Mouse (Mus musculus) cerebellum, postnatal 4 days (tissue): ENCODE measurements around the gene Clk3.
A peak's percentile ranks its signal among the peaks of the same experiment; 100 is the strongest.

ENCODE experiments used
- DNase-seq, 2 experiments: peaks; one replicate each; pipeline ENCODE4 v3.0.0; 2022; ENCODE audit warnings: low spot score in 2 of 2, mixed read lengths in 1 of 2

Clk3 gene

DNA sequence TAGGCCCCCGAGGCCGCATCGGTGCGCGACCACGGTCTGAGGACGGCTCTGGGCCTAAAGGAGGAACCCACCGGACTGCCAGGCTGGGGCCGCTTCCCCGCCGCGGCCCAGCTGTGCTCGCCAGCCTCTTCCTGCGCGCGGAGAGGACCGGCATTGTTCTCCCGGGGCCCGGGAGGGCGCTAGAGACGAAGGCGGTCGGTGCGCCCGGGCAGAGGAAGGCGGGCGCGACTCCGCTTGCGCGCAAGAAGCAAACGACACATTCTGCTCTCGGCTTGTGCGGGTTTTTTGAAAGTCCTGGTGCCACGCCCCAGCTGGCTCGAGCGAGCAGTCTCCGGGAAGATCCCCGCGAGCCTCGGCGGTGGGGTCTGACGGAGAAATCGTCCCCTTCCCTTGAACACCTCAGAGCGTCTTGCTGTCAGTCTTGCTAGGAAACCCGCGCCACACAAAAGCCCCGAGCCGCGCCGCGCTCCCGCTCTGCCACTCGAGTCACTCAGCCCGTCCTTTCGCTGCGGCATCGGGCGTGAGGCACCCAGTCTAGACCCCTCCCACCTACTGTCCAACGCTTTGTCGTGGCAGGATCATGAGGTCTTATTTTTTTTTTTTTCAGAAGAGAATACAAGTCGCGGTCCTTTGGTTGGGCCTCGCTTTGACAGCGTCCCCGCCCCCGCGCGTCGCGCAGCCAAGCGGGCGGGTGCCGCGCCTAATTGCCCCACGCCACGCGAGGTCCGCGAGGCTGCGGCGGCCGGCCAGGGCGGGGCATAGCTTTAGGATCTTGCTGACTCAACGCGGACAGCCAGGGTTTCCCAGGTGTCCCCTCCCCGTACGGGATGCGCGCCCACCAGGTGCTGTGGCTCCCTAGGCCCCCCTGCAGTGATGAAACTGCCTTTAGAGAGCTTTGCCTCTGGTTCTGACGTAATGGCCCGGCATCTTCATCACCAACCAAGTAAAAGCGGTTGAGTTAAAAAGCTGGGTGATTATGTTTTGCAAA, at the start of gene Clk3:
Gene Clk3, minus strand, starts transcription at position 497 of the 988 bp plus-strand sequence.
- DNase-seq, result peak; percentile 45 to 48

DNA sequence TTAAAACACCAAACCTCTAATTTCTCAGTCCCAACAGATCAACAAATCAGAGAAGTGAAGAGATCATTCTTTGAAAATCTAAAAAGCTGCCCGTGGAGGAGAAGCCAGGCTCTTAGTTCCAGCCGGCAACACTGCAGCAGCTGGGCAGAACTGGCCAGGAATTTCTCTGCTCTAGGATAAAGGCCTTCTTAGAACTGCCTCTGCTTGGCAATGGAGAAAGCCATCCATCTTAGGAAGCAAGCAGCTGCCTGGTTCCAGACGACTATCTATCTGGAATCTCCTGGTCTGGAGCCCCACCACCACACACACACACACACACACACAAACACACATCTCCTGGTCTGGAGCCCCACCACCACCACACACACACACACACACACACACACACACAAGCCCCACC, 49.2 kb upstream of the Clk3 start:
- no peak for DNase-seq

GRCm38 (mm10) chr9:57814014-57814413, 48.4 kb upstream of the Clk3 start:
- DNase-seq, result no peak

DNA sequence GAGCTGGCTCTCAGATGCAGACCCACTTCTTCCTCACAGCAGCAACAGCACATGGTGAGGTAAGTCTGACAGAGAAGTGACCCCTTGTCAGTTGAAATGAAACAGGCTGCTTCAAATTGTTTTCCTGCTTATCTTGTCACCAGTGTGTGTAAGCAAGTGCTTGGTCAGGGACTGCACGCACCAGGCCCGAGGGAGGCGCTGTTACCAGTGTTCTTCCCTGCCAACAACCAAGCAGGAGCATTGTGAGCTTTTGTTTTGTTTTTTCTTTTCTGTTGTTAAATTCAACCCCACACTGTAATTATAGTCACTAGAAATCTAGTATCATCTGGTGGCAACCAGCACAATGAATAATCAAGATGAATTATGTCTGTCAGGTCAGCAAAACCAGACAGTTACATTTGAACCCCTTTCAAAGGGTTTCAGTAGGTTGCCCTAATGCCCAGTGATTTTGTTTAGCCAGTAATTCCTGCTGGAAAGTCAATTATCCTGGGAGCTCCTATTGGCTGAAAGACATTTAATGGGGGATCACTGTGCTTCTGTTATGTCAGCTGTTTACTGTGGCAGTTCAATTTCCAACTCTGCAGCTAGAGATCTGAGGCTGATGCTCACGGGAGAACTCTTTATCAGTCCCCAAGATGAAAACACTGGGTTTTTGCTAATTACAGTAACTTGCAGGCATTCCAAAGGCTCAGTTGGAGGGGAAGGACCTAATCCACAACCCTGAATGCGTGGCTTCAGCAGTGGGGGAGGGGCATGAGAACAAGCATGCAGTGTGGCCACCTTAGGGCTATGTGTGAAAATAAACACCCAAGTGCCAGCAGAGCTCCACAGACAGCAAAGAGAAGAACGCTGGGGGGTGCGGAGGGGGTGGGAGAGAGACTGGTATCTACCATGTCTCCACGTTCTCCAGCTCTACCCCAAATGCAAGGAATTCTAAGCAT, 46.4 kb upstream of the Clk3 start:
- DNase-seq, result no peak

DNA sequence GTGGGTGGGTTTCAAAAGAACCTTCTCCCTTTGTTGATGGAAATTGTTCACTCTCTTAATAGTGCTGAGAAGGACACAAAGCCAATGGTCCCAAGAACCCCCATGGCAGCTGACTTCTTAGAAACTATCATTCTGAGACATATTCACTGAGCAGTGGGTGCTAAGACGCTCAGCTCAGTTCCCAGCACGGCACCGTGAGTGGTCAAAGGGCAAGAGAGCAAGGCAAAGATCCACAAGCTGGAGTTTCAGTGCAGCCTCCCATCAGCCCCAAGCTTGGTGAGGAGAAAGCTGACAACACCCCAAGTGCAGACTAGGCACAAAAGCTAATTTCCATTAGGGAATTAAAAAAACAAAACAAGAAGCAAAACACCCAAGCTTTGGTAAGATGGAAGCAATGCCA, 45.0 kb upstream of the Clk3 start:
- DNase-seq, result no peak

GRCm38 (mm10) chr9:57808771-57809310, 43.2 kb upstream of the Clk3 start:
- no peak for DNase-seq

- DNase-seq, result no peak
These were observed 41.6 kb upstream of the Clk3 start for GRCm38 (mm10) chr9:57807174-57807651.

- DNase-seq, result no peak
These were observed 40.4 kb upstream of the Clk3 start for GRCm38 (mm10) chr9:57806066-57806481.

DNA sequence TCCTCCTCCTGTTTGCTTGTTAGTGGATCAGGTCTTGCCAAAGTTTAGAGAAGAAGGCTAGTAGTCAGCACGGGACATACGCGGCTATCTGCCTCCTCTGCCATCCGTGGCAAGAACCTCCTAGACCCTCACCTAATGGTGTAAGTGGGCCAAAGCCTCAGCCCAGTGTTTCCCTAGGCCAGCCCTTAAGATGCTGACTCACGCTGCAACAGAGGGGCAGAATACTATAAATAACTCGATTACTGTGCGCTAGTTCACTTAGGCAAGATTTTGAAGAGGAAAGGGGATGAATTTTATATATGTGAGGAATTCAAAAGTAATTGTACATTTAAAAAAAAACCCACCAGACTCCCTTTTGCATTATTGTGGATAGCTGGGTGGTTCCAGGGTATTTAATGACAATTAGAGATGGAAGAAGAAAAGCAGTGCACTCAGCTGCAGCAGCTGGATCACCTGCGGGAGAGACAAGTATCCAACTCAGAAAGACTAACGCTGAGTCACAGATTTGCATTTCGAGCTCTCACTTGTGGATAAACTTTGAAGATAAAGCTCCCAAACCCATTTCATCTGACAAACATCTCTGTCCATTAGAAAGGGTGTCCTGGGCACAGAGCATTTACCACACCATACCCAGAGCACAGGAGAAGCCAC, 39.6 kb upstream of the Clk3 start:
- DNase-seq, result no peak

DNA sequence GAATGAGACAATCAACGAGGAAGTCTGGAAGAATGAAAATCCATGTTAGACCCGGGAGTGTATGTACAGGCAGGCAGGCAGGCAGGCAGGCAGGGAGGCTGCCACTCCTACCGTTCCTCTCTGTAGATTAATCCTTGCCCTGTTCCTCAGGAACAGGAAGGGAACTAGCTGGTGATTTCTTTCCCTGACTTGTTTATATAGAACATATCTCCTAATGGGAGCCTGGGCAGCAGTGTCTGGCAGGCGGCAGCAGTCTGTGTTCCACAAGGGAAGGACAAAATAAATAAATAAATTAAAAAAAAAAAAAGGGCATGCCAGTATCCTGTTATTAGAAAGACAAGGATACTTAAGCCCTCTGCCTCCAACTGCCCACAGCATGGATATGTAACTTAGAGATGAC, 38.2 kb upstream of the Clk3 start:
- no peak for DNase-seq

- no peak for DNase-seq
These were observed 37.4 kb upstream of the Clk3 start for GRCm38 (mm10) chr9:57803047-57803446.

DNA sequence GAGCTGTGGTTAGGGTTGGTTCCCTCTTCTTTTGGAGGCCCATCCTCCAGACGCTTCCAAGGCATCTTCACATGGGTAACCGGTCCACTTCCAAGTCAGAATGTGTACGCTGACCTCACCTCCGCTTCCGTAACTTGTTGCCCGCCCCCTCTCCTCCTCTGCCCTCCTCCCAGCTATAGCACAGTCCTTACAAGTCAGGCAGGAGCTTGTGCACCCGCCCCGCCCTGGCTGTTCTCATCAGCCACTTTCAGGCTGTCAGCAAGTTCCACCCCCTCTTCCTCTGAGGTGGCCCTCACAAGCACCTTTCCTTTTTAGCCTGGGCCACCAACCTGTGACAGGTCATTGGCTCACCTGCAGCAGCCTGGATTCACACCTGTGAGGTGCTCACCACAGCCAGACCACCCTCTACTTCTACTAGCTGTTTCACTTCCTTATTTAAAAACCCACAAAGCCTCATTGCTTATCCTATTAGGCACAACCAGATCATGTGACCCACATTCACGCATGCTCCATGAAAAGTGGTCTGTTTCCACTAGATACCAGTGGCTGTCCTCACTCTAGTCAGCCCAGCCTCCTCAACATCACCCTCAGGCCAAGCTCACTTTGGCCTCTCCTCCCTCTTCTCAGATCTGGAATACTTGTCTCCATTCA, 34.8 kb upstream of the Clk3 start:
- no peak for DNase-seq

DNA sequence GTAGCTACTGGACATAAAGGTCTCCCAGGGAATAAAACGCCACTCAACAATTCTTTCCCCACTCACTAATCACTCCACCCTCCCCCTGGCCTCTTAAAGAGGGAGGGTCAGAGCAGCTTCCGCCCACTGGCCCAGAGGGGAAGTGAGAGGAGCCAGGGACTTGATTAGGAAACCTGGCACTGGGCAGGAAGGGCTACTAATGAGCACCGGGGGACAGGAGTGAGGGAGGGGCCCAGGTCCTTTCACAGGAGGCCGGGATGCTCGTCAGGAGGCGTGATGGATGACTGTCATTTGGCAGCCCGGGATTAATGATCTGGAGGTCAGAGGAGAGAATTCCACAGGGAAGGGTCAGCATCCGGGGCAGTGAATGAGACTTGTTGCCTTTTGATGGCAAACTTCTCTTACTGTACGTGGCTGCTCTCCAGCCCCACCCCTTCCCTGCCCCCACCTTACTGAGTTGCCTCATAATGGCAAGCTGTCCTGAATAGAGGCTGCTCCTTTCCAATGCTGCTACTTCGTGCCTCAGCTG, 33.1 kb upstream of the Clk3 start:
- no peak for DNase-seq

- DNase-seq, result no peak
These were observed 31.8 kb upstream of the Clk3 start for GRCm38 (mm10) chr9:57797456-57797855.

GRCm38 (mm10) chr9:57789733-57790132, 24.1 kb upstream of the Clk3 start:
- DNase-seq, result no peak

DNA sequence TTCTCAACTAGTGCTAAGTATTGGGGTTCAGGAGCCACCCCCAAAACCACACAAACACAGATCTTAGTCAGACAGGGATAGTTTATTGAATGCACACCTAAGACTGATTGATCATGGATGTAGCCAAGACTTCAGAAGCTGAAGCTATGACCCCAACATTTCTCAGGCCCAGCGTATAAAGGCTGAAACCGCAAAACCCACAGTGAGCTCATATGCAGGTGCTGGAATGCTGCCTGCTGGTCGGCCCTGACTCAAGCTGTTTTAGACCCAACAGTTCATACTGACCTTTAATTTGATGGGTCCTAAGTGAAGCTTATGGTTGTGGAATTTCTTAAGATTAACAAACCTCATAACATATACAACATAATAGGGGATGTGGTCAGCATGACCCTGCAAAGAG, 17.0 kb upstream of the Clk3 start:
- no peak for DNase-seq

DNA sequence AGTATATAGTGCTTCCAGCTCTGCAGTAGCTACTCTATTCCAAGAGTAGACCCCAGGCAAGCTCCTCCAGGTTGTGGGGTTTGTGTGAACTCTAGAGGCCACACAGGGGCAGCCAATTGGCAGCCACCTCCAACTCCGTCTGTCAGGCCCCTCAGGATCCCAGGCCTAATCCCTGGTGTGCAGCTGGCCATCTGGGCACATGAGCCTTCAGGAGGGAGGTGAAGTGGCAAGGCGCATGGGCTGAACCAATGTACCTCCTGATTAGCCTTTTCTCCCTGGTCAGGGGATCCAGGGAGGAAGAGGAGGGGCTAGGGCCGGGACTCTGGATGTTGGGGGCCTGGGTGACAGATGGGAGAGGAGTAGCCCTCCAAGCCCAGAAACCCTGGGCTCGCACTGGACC, 10.1 kb upstream of the Clk3 start:
- DNase-seq, result peak in 1 of 2 experiments; percentile 27

- DNase-seq, result no peak
These were observed 9.4 kb upstream of the Clk3 start for GRCm38 (mm10) chr9:57775026-57775425.

GRCm38 (mm10) chr9:57774168-57774567, 8.5 kb upstream of the Clk3 start:
- no peak for DNase-seq

GRCm38 (mm10) chr9:57773754-57774153, 8.1 kb upstream of the Clk3 start:
- no peak for DNase-seq

DNA sequence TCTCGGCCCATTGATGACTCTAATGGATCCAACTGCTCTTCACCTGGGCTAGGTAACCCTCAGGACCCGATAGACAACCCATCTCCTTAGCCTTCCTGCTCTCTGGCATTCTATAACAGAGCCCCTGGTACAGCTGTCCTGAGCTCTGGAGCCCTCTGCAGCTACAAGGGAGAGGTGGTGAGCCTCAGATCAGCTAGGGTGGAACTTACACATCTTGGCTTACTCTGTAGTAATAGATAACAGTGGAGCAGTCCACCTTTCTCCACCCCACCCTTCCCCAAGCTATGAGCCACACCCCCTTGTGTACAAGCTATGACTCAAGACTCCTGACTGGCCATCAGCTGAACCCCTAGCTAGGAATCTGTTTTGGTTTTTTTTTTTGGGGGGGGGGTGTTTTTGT, 5.2 kb upstream of the Clk3 start:
- DNase-seq, result no peak
